Mouse (Mus musculus) layer of hippocampus, adult 11-12 months (tissue): Measurements from ENCODE around the gene Gnl2.
A peak's percentile ranks its signal among the peaks of the same experiment; 100 is the strongest.

ENCODE experiments used
- DNase-seq: peaks from one replicate; pipeline ENCODE4 v3.0.0; 2022; ENCODE audit warnings: low spot score

The Gnl2 gene

GRCm38 (mm10) chr4:125085346-125085841, 69.0 kb downstream of the Gnl2 start:
- peak; percentile 57 for DNase-seq

- no peak for DNase-seq
Measured at GRCm38 (mm10) chr4:125093031-125093430, 76.6 kb downstream of the Gnl2 start.

GRCm38 (mm10) chr4:125096066-125096465, 79.7 kb downstream of the Gnl2 start:
- DNase-seq, result no peak

GRCm38 (mm10) chr4:125097412-125097811, 81.0 kb downstream of the Gnl2 start:
- no peak for DNase-seq

- DNase-seq, result peak; percentile 87
Measured at GRCm38 (mm10) chr4:125099458-125099857, 83.1 kb downstream of the Gnl2 start.

GRCm38 (mm10) chr4:125101334-125101733, 84.9 kb downstream of the Gnl2 start:
- DNase-seq, result no peak
